Mouse (Mus musculus) spleen, adult 2 months (tissue): Measurements from ENCODE around the gene Tmem254c. TPM values are rescaled to one million over a fixed set of nuclear protein-coding genes. Genes with fewer than 3 reads are reported as not detected.
"Not testable (repeated sequence)": the region's sequence is repeated elsewhere in the genome, so short reads cannot be mapped to it uniquely, and the experiment has no call there.

Experiments used
- DNase-seq, 2 experiments: peaks; one replicate each; pipeline versions ENCODE4 v3.0.0 to v3.0.0-alpha.2; 2012 to 2021; ENCODE audit warnings: low spot score in 2 of 2, low read depth in 1 of 2
- H3K27ac ChIP-seq: fragments of 200-500 bp; 2 replicates; pipeline ENCODE4 v1.5.1; 2012; ENCODE audit warnings: low read length, inconsistent platforms; ENCODE audit not compliant: insufficient read depth
- H3K27me3 ChIP-seq: fragments of 200-500 bp; 2 replicates; pipeline ENCODE4 v1.6.1; 2012; ENCODE audit warnings: mild to moderate bottlenecking, moderate library complexity, low read length, inconsistent platforms; ENCODE audit not compliant: control insufficient read depth, insufficient read depth
- H3K36me3 ChIP-seq: fragments of 200-500 bp; 2 replicates; pipeline ENCODE4 v1.6.1; 2012; ENCODE audit warnings: mild to moderate bottlenecking, low read length, inconsistent platforms; ENCODE audit not compliant: control insufficient read depth, insufficient read depth
- H3K4me1 ChIP-seq: fragments of 200-500 bp; 2 replicates; pipeline ENCODE4 v1.6.1; 2011; ENCODE audit warnings: inconsistent platforms; ENCODE audit not compliant: control insufficient read depth, insufficient read depth, insufficient read length
- H3K4me3 ChIP-seq: fragments of 200-500 bp; 2 replicates; pipeline ENCODE4 v1.5.1; 2011; ENCODE audit warnings: mild to moderate bottlenecking, inconsistent platforms; ENCODE audit not compliant: insufficient read depth, insufficient read length; ENCODE audit errors: extremely low read depth
- WGBS: fragments of 180-500 bp; shearing (Covaris S2); methylation state at CpG from one replicate; pipeline ENCODE4 v1.1.7; 2018; 5-methylcytosine and 5-hydroxymethylcytosine counted together
- polyA plus RNA-seq: library from polyadenylated mRNA; depleted of rRNA; stranded (reverse); fragments of >200 nt; gene quantifications from 2 replicates; pipeline ENCODE4 v1.2.3, GENCODE M21; 2012; rRNA removed

Gene Tmem254c
- polyA plus RNA-seq, 1 experiment: 7.2 TPM

DNA sequence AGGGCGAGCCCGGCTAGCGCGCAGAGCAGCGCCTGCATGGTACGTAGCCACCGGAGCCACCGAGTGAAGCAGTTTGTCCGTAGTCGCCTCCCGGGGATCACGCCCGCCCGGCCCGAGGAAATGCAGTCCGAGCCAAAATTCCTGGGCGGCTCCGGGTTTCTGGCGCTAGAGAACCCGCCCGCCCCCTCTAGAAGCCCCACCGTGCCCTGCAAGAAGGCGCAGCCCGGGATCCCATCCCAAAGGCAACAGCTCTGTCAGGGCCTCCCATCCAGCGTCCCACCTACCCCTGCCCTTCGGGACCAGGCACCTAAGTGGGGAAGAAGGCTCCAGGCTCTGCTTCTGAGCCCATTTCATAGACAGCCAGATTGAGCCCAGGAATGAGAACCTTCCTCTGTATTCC is 24.5 kb downstream of the Tmem254c start, which contains the start of gene Gm9780:
Gm9780 (minus strand) TSS at position 101 of the 400 bp plus-strand sequence.
- no CpG with 5 or more reads among the region's 26 CpGs for WGBS
- H3K27me3 ChIP-seq, DNase-seq, H3K36me3 ChIP-seq, H3K4me3 ChIP-seq, H3K4me1 ChIP-seq, H3K27ac ChIP-seq: not testable (repeated sequence)

DNA sequence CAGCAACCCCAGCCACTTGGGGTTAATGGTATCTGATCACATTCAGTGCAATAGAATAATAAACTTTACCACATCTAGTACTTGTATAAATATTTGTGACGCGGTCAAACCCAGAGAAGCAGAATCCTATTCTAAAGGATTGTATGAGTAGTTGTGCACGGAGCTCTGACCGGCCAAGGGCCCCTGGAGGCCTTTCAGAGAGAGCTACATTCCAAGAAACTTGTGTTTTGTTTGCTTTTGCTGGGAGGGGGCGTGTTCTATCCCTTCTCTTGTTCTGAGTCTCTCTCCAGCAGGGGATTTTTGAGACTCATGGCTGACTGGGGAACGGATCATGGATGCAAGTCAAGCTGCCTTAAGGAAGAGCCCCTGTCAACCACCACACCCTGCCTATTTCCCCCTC is 31.7 kb downstream of the Tmem254c start:
- H3K27me3 ChIP-seq, H3K36me3 ChIP-seq, H3K4me3 ChIP-seq, H3K27ac ChIP-seq, H3K4me1 ChIP-seq, DNase-seq: not testable (repeated sequence)
- no CpG with 5 or more reads among the region's 6 CpGs for WGBS

DNA sequence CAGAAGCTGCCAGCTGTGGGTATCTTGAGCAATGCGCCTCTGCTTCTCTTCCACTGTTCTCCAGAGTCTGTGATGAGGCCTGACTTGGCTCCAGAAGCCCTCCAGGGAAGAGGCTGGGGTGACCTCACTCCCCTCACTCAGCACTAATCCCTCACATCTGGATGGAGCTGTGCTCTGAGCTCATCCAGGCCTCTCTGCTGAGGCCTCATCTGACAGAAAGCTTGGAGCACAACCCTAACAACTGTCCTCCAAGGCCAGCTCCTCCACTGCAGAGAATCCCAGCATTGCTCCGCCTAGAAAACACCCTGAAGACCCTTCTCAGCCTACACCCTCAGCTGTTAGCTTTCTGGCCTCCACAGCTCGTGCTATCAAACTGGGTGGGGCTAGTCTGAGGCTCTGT is 32.8 kb downstream of the Tmem254c start:
- no CpG with 5 or more reads among the region's 3 CpGs for WGBS
- not testable (repeated sequence) for H3K36me3 ChIP-seq, H3K4me1 ChIP-seq, H3K4me3 ChIP-seq, H3K27ac ChIP-seq, H3K27me3 ChIP-seq, DNase-seq

DNA sequence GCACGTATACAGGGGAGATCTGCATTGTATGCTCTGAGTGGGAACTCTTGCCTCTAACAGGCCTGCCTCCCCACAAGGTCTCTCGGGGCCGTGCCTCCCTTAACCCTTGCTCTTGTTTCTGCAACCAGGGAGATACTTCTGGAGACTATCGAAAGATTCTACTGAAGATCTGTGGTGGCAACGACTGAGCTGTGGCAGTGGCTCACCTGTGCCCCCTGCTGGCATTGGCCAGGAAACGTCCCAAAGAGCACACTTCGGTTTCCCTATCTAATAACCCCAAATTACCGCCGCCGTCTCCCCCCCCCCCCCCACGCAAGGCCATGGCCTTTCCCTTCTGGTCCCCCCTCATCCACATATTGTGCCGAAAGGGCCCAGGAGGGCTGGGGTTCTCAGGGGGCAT is 41.5 kb downstream of the Tmem254c start:
- not testable (repeated sequence) for H3K4me1 ChIP-seq, H3K27ac ChIP-seq, H3K36me3 ChIP-seq, DNase-seq, H3K4me3 ChIP-seq, H3K27me3 ChIP-seq
- no CpG with 5 or more reads among the region's 12 CpGs for WGBS

DNA sequence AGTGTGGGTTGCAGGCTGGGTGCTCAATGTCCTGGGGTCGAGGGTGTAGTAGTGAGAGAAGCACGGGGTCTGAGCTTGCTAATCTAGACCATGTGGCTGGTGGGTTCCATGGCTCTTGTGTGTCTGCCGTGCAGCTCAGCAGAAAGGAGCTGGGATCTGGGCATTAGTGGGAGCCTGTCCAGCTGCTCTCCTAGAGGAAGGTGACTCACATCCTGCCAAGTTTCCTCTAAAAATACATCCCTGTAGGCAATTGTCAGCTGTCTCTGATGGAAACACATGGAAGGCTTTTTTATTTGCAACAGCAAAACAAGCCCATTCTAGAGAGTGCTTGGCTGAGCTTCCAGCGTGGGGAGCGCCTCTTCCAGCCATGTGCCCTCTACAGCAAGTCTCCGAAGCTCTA is 44.3 kb downstream of the Tmem254c start:
- no CpG with 5 or more reads among the region's 6 CpGs for WGBS
- H3K36me3 ChIP-seq, H3K27me3 ChIP-seq, H3K27ac ChIP-seq, H3K4me3 ChIP-seq, H3K4me1 ChIP-seq, DNase-seq: not testable (repeated sequence)

DNA sequence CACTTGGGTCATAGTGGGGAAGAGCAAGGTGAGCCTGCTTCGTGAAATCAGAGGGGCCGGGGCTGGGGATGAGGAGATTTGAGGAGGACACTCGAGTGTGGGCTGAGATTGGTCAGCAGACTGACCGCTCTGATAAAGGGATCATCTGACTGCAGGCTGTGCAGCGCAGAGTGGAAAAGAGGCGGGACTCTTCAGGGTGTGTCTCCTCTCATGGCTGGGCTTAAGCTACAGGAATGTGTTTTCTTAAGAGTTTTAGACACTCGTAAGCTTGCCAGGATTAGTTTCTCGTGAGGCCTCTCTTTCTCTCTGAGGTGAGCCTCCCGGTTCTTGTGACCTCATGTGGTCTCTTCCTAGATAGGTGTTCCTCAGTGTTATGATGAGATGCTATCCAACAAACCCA is 45.6 kb downstream of the Tmem254c start:
- H3K27ac ChIP-seq, DNase-seq, H3K4me3 ChIP-seq, H3K4me1 ChIP-seq, H3K27me3 ChIP-seq, H3K36me3 ChIP-seq: not testable (repeated sequence)
- no CpG with 5 or more reads among the region's 9 CpGs for WGBS

DNA sequence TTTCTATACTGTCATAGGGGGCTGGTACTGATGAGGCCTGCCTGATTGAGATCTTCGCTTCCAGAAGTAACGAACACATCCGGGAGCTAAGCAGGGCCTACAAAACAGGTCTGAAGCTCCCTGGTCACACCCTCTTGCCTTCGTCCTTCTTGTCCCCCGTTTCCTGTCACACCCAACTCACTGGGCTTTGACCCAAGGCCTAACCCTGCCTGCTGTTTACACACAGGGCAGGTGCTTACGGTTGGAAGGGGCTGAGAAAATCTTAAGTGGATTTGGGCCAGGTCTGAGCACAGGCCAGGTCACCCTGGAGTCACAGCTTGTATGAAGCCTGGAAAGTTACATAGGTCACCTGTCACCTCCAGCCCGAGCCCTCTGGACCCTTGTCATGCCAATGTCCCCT is 50.7 kb downstream of the Tmem254c start:
- not testable (repeated sequence) for DNase-seq, H3K36me3 ChIP-seq, H3K4me3 ChIP-seq, H3K4me1 ChIP-seq, H3K27ac ChIP-seq, H3K27me3 ChIP-seq
- WGBS: no CpG with 5 or more reads among the region's 7 CpGs

Other genes with a start within 250 kb of the Tmem254c start
- 64.2 and 68.4 TPM in 2 replicates for gene Anxa11, start 225.2 kb downstream of the Tmem254c start, polyA plus RNA-seq
- gene Plac9a, start 164.3 kb downstream of the Tmem254c start, polyA plus RNA-seq: 1.2 and 1.6 TPM in 2 replicates
- 2.7 and 3.1 TPM in 2 replicates for gene Tmem254a, start 139.7 kb downstream of the Tmem254c start, polyA plus RNA-seq
- not detected in 2 replicates for gene Cphx1, start 129.1 kb downstream of the Tmem254c start, polyA plus RNA-seq
- 0.08 and 0.22 TPM in 2 replicates for gene Duxbl1, start 88.8 kb downstream of the Tmem254c start, polyA plus RNA-seq
- gene Gm9780, start 24.6 kb downstream of the Tmem254c start, polyA plus RNA-seq: 73.5 and 97.8 TPM in 2 replicates
- not detected in 2 replicates for gene Cphx2, start 14.2 kb upstream of the Tmem254c start, polyA plus RNA-seq
- not detected in 2 replicates for gene Cphx3, start 14.9 kb upstream of the Tmem254c start, polyA plus RNA-seq
- gene Duxbl2, start 51.0 kb upstream of the Tmem254c start, polyA plus RNA-seq: 0.19 and 0.33 TPM in 2 replicates
- 13.0 and 17.8 TPM in 2 replicates for gene Plac9b, start 115.1 kb upstream of the Tmem254c start, polyA plus RNA-seq
- gene Tmem254b, start 139.7 kb upstream of the Tmem254c start, polyA plus RNA-seq: 7.9 and 8.1 TPM in 2 replicates
- gene Duxbl3, start 190.6 kb upstream of the Tmem254c start, polyA plus RNA-seq: not detected in 2 replicates